Mouse (Mus musculus) frontal cortex, adult (tissue): ENCODE measurements at regions not wholly inside any gene's neighbourhood (a gene's known extent, or its start where the extent isn't known, plus 50 kb on each side); places are given as distances from the start of the nearest gene placed in this dataset.

Source experiments
- ATAC-seq: cut with Nextera tagmentation; 2 replicates; pipeline ENCODE4 v1.9.2; 2017; ENCODE audit warnings: mild to moderate bottlenecking, moderate library complexity, mixed read lengths; ENCODE audit not compliant: low TSS enrichment

DNA sequence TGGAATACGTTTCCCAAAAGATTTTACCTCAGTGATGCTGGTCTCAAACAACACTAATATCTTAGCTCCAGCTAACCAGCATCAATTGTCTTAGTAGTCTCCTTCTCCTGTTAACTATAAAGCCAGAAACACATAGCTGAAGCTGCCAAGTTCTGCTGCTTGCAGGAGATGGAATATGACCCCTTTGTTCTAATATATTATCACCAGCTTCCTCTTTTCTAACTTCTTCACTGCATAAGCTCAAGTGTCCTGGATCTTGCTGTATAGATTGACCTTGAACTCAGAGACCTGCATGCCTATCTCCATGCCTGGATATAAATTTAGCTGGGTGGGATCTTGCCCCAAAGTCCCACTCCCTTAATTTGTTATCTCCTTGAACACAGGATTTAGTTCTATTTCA lies 94.8 kb downstream of the Rbm46 start:
- ATAC-seq: no peak

DNA sequence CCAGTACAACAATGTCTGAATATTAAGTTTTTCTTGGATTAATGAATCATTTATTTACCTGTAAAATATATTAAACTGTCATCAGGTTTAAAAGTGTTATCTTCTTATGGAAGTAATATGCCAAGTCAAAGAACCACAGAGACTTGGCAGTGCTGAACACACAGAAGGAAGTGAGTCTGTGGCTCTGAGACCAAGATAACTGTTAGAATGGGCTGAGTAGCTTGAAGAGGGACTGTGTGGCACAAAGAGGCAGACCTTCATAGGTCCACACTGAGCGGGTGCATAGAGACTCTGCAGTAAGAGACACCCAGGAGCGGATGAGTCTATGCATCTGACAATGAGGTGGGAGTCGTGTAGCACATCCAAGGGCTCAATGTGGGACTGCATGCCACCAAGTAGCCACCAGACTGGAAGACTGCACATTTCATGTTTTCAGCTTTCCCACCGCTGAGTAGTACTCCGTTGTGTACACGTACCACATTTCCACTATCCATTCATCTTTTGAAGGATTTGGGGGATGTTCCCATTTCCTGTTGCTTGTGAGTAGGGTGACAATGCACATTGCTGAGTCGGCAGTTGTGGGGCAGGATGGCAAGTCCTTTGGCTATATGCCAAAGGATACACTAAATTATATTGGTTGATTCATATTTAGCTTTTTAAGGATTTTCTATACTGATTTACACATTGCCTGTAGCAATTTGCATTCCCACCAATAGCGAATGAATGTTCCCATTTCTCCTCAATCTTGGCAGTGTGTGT lies 105.6 kb downstream of the Rbm46 start:
- ATAC-seq: no peak

DNA sequence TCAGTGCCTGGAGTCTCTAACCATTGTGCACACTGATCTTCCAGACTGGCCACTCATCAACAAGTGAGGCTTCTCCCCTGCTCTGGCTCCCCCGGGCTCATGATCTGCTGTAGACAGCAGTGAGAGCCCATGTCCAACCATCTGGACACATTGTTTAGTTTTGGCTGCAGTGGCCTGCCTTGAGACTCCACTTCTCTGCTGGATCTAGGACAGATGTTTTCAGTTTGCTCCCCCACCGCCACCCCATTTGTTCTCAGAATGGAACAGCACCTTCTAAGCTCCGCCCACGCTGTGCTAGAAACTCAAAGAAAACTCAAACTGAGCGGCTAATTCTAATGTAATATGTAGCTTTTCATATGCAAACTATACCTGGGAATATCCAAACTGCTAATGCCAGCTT lies 108.8 kb downstream of the Rbm46 start:
- peak; percentile 93 for ATAC-seq

DNA sequence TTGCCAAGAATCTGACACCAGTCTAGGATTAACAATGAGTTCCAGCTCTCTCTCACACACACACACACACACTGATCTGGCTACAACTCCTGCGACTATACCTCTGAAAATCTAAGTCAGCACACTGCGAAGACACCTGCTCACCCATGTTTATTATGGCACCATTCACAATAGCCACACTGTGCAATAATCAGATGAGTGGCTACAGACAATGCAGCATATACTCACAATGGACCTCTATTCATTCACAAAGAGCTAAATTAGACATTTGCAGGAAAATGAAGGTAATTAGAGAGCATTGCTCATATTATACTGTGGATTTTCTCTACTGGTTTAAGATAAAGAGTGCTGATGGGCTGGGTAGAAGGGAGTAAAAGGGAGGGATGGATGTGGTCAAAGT lies 116.3 kb downstream of the Rbm46 start:
- no peak for ATAC-seq

DNA sequence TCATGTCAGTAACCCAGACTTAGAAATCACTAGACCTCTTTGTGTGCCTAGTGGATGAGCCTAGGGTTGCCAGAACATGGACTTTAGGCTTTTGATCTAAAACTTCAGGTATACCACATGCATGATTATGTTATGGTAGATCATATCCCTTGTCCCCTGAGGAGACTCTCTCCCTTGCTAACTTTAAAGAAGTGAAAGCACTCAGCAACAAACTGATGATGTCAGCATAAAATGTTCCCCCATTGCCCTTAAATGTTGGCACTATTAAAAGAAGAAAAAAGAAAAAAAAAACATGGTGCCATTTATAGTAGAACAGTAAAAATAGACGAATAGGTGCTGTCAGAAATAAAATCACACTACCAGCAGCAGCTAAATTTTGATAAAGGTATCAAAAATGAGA lies 117.3 kb downstream of the Rbm46 start:
- ATAC-seq: no peak

DNA sequence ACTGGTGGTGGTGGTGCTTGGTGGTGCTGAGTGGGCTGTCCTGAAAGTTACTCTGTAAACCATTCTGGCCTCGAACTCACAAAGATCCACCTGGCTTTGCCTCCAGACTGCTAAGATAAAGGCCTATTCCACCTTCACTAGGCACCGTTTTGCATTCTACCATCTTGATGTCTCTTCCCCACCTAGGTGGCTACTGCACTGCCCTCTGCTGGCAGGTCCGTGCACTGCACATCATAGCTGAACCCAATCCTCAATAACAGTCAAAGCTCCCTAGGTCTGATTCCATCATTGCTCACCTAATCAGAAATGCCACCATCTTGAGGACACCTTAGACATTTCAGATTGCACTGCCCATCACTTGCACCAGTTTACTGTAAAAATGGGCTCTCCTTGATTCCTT lies 150.7 kb downstream of the Rbm46 start:
- ATAC-seq: peak; percentile 67

DNA sequence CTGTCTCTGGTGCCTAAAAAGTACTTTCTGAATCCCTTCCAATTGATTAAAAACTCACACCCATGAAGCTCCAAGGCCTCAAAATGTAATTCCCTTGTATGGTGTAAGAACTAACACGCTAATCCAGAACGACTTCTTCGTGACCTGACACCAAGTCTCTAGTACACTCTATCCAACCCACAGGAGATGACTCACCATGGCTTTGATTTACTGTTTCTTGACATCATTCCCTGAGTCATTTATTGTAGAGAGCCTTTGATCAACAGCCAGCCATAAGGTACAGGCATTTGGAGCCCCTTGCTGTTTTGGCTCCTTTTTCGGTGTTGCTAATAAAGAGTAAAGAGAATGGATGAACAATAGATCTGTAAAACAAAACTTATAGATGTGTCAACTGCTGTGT lies 159.7 kb upstream of the Npy2r start:
- ATAC-seq: no peak

DNA sequence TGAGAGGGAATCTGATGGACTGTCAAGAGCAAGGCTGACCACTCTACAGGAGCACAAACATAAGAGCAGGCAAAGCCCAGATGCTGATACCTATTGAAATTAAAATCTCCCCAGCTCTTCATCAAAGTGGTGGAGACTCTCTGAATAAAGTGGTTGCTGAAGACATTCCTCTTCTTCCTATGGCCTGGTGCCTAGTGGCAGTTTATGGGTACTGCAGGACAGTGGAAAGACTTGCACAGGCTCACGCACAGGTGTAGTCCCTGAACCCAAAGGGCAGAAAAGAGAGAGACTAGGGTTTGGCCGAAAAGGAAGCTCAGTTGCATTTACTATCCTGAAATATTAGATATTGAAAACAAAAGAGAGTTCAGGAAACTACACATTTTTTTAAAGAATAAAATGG lies 144.2 kb upstream of the Npy2r start:
- no peak for ATAC-seq

DNA sequence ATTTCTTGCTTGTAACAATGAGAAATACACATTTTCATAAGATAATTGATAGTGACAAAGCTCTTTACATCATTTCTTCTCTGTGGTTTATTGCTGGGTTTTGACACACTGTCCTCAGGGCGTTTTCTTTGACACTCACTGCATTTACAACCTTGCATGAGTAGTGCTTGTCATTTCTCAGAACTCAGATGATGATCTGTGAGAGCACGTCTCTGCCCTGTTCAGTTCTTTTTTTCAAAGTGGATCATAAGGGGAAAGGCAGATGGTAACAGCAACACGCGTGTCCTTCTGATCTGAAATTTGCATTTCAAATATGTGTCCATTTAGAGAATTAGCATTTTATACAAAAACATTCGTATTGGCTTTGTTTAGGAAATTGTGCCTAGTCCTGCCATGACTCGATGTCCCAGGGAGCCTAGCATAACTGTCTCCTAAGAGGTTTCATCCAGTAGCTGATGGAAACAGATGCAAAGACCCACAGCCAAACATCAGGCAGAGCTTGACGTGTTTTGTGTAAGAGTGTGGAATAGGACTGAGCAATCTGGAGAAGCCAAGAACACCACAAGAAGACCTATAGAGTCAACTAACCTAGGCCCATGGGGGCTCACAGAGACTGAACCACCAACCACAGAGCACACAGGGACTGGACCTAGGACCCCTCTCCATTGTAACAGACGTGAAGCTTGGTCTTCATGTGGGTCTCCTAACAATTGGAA lies 108.4 kb upstream of the Npy2r start:
- ATAC-seq: no peak

DNA sequence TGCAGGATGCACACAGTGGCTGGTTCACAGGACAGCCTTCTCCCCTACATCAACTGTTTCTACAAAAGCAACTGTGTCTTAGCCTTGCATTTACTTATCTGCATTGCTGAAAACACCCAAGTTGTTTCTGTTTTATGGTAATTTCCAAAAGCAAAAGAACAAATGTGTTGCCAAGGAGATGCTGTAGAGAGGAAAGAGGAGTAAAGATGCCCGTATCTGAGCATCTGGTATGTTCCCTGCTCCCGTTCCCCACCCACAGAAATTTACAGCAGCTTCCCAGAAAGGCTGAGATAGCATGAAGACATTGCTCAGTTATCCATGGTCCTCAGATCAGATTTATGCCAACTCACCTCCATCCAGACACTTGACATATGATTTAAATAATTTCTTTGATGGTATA lies 104.5 kb upstream of the Npy2r start:
- peak; percentile 98 for ATAC-seq

DNA sequence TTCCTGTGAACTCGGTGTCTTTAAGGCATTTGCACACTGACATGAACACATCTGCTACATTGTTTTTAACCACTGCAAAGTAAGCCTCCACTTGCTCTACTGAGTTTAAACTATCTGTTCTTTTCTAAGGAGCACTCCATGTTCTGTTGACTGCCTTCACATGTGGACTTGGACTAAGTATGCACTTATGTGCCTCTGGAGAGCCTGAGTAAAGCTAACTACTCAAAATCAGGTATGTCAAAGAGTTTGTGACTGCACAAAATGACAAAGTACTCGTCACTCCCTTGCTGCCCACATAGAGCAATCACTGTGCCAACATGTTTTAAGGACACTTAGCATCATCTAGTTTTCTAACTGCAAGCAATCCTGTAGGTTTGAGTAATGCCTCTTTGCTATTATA lies 92.2 kb upstream of the Npy2r start:
- ATAC-seq: no peak

DNA sequence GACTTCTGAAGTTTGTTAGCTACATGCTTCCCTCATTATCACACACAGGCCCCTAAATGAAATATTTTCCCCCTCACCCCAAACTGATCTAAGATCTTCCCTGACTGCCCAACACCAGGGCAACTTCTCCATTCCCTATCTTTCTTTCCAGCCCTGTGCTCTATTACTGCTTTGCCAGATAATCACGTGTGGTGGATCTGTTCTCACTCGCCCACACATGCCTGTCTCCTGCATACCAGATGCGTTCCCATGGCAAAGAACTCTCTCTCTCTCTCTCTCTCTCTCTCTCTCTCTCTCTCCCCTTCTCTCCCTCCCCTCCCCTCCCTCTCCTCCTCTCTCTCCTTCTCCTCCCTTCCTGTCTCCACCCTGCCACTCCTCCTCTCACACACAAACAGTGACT lies 88.8 kb upstream of the Npy2r start:
- peak; percentile 91 for ATAC-seq

DNA sequence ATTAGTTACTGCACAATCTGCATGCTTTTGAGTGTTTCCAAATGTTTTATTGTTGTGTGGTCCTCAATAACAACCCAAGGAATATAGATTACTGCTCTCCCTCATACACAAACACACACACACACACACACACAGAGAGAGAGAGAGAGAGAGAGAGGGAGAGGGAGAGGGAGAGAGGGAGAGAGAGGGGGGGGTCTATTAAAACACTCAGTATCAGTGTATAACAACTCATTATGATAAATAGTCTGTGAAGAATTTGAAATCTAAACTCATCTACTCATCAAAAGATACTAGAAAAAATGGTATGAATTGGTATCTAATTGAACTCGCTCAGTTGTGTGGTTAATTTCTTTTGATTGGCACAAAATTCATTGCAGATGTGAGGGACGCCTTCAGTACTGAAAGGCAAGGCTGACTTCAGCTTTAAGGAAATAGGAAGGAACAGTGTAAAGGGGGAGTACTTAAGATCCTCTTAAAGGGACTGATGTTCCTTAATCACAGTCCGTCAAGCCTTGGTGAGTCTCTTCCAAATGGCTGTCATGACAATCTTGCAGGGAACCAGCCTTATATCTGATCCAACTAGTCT lies 72.6 kb upstream of the Npy2r start:
- no peak for ATAC-seq

DNA sequence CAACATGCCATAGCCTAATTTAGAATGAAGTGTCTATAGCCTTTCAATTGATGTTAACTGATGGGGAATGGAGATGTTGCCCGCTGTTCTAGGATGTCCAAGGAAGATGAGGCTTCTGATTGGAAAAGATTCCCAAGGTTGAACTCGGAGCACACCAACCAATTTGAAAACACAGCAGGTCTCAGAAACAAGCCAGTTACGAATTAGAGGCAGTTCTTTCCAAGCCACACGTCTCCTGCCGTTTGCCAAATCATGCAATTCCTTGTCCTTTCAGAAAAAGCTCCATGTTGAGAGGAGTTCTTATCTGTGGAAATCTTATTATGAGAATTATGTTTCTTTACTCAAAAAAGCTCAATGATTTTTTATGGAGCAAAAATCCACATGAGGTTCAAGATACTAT lies 71.5 kb upstream of the Npy2r start:
- ATAC-seq: no peak

DNA sequence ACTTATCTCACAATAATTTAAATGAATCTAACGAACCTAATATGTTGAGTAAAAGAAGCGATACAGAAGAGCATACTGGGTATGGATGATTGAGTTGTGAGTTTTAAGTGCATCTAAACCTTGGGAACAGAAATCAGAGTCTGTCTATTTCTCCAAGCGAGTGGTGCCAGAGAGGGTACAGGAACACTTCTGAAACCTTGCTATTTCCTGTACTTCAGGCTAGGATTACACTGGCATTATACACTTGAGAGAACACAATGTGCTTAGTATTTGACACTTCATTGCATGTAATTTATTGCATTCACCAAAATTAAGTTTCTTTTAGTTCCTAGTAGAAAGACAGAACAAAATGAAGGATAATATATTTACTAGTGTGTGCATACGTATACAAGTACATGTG lies 54.0 kb upstream of the Npy2r start:
- no peak for ATAC-seq

DNA sequence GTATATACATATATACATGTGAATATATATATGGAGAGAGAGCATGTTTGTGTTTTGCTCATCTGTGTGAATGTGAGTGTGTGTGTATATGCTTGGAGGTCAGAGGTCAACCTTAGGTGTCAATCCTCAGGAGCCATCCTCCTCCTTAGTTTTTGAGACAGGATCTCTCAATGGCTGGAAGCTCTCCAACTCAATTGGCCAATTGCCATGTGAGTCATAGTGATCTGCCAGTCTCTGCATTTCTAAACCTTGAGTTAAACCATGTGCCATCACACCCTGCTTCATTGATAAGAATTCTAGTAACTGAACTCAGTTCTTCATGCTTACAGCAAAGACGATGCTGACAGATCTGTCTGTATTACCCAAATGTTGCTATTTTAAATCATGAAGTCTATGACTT lies 50.8 kb upstream of the Npy2r start:
- ATAC-seq: no peak
